Mouse (Mus musculus) ES-E14 (cell line): Measurements from ENCODE around the gene Zfp563.
A peak's percentile ranks its signal among the peaks of the same experiment; 100 is the strongest.

Source experiments
- CHD2 ChIP-seq: IDR thresholded peaks from 2 replicates; pipeline ENCODE4 v1.6.1; 2014; ENCODE audit warnings: mild to moderate bottlenecking, low read depth, low read length, inconsistent platforms
- HCFC1 ChIP-seq: IDR thresholded peaks from 2 replicates; pipeline ENCODE4 v1.6.1; 2012; ENCODE audit warnings: low read length, inconsistent platforms, borderline replicate concordance; ENCODE audit not compliant: insufficient read depth
- MAFK ChIP-seq: IDR thresholded peaks from 2 replicates; pipeline ENCODE4 v1.6.1; 2014; ENCODE audit warnings: mild to moderate bottlenecking, low read depth, low read length, inconsistent platforms; ENCODE audit not compliant: insufficient read depth
- ZNF384 ChIP-seq: IDR thresholded peaks from 2 replicates; pipeline ENCODE4 v1.6.1; 2012; ENCODE audit warnings: low read depth, low read length, inconsistent platforms

DNA sequence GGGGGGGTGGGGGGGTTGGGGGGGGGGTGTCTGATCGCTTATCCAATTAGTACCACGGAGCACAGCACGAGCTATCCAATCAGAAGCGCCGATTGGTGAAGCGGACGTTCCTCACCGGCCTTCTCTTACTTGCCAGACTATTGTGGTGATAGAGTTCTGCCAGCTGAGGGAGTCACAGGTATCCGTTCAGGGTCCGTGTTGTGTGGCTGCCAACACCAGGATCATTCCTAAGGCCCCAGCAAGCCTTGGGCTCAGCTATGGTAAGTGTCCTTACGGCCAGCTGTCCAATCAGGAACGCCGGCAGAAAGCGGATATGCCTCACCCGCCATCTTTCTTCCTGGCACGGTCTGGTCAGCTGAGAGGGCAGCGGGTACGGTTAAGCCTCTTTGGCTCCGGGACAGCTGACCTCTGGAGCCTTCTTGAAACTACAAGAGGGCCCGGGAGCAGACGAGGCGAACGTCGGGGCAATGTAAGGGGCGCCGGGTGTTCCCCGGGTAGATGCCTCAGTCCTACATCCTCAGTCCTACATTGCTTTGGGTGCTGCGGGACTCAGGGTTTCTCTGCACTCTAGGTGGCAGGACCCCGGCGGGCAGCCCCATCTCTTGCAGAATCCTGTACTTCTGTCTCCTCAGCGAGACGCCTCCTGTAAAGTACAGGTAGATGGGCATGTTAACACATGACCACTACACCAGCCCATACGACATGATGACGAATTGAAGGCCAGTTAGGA, at the start of gene Zfp563:
- TF ChIP-seq CHD2 (0 out of 2 replicates have a peak, but pooled peaks have one; percentile 29), ZNF384 (no peak), HCFC1 (peak; percentile 79; the same call in 1 of the 2 replicates), MAFK (no peak)
